Mouse (Mus musculus): ENCODE data around the gene Smyd3.

DNA sequence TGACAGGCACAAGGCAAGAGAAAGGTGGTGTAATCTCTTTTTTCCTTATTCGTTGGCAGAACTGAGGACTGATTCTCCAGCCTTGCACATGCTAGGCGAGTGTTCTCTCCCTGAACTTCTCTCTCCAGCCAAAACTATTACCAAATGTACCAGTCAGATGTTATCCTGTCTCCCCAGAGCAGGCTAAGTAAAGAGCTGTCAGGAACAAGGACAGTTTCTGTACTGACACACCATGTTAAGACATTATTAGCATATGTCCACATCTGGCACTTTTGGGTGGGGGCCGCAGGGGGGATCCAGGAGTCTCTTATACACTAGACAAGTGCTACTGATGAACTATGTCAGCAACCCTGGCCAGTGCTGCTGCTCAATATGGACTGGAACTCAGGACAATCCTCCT, 39.1 kb upstream of the Smyd3 start:
- no peak for TF ChIP-seq POLR2A (IDR thresholded peaks at IDR 0.05; ENCODE audit: borderline replicate concordance, extremely low read depth, insufficient read depth, insufficient read length, poor library complexity, severe bottlenecking)
- no peak for TF ChIP-seq CTCF (IDR thresholded peaks at IDR 0.05; ENCODE audit: borderline replicate concordance, extremely low read depth, insufficient read depth, insufficient read length)
